Mouse (Mus musculus) frontal cortex, postnatal 25 days (tissue): ENCODE measurements around the gene Tmod2.
A peak's percentile ranks its signal among the peaks of the same experiment; 100 is the strongest.

Source experiments
- DNase-seq, 2 experiments: peaks; one replicate each; pipeline ENCODE4 v3.0.0; 2022; ENCODE audit warnings: low spot score in 2 of 2

Tmod2 gene

DNA sequence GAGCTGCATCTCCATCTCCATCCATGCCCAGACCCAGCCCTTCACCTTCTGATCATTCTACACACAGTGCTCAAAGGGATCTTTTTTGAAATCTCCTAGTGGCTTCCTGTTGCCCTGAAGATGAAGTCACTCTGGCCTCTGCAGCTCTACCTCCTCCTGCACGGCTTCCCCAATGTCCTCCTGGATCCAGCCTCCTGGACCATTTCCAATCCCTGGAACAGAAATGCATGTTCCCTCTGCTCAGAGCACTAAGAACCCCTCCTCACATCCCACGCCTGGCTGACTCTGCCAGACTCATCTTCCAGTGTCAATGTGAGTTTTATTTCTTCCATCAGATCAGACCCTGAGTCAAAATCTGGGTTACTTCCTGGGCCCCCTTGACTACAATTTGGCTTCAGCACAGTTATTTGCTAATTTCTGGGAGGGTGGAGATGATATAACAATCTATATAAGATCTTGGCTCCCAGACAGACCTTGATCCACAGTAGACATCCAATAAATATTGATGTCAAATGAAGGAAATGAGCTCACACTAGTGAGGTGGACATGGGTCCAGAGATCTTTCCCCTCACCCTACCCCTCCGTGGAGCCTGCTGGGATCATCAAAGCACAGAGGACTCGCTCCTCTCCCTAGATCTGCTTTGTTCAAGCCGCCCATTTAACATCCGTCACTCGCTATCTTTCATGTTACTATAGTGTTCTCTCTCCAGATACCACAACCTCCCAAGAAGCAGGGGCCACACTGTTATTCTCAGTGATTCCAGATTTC lies 10.8 kb downstream of the Tmod2 start:
- DNase-seq: no peak

DNA sequence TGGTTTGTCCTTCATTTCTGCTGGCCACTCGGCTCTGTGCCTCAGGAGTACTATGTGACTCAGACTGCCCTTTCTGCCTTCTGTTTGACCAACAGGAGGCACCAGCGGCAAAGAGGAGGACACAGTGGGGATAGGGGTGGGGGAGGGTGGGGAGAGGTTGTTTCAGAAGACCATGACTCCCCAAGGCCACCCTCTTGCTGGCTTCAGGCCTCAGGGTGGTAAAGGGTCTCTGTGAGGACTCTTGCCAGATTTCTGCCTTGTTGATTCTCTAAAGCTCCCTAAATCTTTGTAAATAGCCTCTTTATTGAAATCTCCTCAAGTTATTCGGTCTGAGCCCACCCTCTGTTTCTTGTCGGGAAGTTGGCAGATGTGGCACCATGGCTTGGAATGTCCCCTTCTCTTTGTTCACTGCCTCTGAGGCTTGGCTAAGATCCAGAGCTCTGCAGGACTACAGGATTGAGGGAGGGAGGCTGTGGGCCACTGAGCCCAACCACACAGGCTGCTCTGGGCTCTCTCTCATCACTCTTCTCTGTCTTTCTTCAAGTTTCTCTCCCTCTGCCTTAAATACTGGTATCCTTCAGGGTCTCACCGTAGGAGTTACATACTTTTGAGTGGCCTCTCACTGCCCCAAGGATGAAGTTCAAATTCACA lies 11.8 kb downstream of the Tmod2 start:
- DNase-seq: no peak

DNA sequence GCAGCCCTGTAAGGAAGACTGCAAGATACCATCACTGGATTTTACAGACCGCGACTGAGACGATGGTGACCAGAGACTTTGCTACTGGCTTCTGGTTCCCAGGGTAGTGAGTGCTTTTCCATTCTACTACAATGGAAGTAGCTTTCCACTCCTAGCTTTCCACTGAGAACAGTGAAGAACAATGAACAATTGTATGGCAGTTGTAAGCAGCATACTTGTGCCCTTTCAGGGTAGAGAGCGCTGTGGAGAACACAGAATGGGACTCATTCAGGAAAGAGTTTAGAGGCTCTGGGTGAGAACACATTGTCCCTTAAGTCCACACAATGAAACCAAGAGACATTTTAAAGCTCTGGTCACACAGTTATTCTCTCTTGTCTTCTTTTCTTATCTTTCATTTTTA lies 13.5 kb downstream of the Tmod2 start:
- no peak for DNase-seq

DNA sequence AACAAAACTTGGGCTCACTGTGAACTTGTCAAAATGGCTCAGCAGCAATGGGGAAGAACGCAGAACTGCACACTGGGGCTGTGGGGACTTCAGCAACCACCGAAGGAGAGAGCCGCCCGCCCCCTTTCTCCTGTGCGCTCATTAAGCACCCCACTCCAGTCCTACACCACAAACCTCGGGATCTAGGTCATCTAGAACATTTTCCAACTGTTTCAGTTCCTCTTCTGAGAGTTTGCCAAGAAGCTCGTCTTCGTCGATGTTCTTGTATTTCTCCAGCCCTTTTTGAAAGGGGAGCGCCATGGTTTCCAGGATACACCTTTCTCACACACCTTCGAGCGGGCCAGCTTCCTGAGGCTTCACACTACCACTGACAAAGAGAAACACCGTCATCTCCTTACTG lies 14.1 kb downstream of the Tmod2 start:
- no peak for DNase-seq

DNA sequence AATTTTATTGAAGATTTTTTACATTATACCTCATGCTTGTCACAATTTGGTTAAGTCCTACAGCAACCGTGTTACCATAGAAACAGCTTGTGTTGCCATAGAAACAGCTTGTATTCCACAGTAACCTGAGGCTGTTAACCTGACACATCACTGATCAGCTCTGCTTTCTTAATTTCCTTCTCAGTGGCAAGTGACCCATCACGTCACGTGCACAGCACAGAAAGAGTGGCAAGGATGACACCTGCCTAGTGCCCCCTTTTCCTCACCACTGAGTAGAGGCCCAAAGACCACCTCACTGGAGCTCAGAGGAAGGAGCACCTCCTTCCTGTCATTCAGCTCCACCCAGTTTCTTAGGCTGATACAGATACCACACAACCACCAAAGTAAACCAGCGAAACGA lies 17.6 kb downstream of the Tmod2 start:
- no peak for DNase-seq

DNA sequence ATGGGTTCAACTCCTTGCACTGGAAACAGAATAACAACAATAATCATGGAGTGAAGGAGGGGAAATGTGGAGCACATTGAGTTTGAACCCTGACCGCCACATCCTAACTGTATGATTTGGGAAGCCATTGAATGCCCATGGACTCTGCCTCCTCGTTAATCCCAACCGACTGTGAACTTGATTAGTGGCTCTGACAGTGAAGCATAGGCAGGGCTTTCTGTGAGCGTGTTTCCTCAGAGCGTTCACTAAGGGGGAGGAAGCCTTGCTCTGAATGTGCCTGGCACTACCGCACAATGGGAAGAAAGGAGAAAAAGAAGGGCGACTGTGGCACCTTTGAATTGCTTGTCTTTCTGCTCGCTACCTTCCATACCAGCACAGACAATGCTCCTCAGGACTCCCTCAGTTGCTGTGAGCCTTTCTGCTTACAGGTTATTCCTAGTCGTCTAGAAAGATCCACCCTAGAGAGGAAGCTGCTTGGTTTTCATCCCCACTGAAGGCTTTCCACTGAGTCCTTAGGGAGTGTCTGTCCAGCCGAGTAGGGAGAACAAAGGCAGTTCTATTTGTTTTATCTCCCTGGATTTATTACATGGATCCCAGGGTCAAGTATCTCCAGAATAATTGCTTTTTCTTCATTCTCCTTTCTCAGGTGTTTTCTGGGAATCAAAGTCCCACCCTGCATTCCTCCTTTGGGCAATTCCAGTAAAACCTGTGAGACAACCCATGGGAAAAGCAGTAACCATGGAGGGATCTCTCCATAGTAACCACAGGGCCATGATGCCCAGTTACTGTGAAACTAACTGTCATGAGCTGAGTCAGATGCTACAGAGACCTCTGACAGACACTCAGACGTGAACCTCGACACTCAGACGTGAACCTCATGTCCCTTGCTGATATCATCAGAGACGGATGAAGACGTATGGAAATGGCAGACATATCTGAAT lies 21.0 kb downstream of the Tmod2 start:
- DNase-seq: no peak

DNA sequence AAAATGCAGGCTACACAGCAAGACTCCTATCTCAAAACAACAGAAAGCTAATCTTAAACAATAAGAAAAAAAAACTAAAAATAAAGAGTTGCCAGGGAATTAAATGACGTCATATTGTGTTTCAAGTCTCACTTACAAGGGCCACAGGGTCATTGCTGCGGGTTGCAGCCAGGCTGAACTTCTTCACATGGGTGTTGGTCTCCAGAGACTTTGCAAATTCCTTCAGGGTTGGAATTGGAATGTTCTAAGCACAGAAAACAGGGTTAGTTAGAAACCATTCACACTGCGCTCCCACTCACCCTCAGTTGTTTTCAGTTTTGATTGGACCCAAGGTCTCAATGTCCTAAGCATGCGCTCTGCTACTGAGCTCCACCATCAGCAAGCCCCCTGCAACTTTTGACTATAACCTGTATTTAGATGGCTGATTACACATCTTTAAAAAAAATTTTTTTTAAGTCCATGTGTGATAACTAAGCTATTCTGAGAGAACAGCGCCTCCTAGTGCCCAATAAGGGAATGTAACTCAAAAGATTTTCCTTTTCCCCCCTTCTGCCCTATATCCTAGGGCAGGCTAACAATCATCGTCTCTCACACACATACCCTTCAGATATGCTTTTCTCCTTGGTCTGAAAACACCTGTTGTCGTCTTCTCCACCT lies 29.3 kb downstream of the Tmod2 start:
- DNase-seq: no peak

DNA sequence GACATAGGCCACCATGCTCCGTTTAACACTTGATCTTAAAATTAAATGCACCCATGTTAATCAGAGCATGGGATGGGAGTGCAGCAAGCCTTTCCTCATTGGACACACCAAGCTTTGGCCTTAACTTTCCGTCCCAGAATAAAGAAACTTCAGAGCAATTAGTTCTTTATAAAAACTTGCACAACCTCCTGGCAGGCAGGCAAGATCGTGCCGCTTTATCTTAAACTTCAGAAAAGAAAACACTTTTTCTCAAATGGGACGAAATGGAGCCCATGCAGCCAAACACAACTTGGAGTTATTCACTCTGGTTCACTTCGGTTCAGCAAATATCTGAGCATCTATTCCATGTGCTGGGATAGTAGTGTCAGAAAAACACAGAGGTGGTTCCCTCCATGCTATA lies 31.8 kb downstream of the Tmod2 start:
- no peak for DNase-seq

DNA sequence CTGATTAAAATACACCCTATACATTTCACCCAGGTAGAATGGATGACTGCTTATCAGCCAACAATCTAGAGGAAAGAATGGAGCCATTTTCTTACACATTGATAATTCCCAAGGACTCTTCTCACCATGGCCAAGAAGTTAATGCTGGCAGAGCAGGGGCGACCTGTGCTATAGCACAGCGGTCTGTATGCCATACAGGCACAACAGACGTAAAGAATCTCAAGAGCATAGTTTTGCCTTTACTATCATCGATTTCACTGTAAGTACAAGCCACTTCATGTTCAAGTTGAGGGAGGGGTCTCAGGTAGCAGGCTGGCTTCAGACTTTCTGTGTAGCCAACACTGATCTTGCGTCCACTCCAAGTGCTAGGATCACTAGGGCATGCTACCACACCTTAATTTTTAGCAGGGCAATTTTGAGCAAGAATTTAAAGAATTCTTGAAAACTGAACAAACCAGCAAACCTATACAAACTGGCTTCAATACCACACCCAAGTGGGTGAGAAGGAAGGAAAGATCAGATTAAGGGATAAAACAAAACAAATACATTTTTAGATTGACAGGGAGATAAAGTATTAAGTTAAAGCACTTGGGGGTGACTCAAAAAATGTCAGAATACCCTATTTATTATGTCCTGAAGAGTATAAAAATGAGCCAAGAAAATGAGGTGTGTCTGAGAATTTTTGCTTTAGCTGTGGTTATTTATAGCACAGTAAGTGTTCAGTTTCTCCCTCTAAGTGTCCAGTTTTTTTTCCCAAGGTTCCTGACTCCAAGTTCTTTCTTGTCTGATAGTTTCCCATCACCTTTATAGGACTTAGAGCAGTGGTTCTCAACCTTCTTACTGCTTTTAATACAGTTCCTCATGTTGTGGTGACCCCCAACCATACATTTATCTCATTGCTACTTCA lies 39.8 kb downstream of the Tmod2 start:
- no peak for DNase-seq

DNA sequence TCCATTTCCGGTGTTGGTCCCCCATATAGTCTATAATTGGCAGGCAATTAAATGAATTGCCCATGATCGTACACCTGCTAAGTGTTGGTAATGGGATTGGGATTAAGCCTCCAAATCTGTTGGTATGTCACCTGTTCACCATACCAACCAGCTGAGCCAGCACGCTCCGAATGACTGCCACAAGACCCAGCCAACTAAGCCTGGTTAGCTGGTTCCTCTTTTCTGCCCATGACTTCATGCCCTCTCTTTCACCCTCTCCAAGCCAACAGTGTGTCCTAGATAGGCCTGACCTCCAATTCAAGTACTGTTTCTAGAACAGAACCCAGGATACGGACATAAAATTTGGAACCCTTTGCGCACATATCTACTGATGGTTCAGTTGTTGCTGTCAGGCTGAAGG lies 42.7 kb downstream of the Tmod2 start:
- DNase-seq: no peak

DNA sequence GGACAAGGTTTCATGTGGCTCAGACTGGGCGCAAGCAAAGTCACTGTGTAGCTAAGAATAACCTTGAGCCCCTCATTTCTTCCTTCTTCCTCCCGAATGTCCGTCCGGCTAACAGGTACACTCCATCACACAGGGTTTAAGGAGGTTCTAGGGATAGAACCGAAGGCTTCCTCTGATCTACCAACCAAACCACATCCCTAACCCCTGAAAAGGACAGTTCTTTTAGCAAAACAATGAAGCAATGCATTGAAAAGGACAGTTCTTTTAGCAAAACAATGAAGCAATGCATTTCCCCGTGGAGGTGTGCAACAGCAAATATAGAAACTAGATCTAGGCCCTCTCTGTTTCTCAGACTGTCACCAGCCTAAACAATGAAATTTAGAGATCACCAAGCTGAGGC lies 46.2 kb downstream of the Tmod2 start:
- DNase-seq: no peak

DNA sequence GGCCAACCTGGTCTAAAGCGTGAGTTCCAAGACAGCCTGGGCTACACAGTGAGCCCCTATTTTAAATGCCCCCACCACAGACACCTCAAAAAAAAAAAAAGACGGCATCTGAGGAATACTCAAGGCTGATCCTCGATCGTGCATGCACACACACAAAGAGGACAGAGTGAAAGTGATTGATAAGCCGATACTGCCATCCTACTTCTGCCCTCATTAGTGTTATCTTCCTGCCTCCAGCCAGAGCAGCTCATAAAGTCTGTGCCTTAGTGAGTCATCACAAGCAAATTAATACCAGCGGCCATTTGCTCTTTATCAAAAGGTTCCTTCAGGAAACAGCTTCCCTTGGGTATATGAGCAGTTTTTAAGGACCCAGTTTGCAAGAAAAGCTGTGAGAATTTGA lies 47.5 kb downstream of the Tmod2 start:
- no peak for DNase-seq

DNA sequence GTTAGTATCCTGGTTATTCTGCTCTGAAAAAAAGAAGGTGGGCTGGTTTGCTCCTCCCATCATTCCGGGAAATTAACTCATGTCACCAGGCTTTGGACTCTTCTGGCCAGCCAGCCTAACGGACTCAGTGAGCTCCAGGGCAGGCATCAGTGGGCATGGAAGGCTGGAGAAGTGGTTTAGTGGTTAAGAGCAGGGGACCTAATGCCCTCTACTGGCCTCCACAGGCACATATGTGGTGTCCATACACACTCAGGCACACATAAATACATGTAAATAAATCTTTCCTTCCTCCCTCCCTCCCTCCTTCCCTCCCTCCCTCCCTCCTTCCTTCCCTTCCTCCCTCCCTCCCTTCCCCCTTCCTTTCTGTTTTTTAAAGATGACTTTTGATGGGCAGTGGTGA lies 47.9 kb downstream of the Tmod2 start:
- no peak for DNase-seq

DNA sequence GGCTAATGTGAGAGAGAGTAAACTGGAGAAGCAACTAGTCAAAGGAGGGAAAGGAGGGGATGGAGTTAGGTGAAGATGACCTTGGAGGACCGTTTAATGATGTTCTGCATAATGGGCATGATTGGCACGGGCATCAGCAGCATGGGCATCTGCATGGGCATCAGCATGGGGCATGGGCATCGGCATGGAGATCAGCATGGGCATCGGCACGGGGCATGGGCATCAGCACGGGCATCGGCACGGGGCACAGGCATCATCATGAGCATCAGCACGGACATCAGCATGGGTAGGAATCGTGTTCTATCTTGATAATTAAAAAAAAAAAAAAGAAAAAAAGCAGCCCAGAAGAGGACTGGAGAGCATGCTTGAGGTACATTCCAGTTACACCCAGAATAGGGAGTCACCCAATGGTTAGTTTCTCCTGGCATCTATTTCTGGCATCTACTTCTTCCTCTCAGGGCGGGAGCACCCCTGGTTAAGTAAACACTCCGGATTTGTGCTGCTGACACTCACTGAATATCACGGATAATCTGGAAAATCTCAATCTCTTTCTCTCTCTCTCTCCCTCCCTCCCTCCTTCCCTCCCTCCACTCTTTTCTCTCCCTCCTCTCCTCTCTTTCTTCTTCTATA lies 50.0 kb downstream of the Tmod2 start:
- DNase-seq: no peak

DNA sequence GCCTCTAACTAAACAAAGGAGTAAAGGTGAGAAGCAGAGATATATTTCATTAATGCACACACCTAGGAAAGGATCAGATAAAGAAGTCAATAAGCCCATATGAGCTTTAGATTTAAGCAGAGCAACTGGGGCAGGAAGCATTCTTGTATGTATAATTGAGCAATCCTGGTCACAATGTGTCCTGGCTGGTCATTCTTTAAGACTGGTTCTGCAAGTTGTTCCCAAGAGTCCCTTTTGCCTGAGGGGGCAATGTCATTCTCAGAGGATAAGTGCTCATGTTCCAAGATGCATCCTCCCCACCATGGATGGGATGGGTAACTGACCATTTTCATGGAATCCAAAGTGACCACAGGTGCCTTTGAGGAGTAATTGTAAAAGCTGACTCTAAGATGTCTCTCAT lies 50.8 kb downstream of the Tmod2 start:
- DNase-seq: no peak

DNA sequence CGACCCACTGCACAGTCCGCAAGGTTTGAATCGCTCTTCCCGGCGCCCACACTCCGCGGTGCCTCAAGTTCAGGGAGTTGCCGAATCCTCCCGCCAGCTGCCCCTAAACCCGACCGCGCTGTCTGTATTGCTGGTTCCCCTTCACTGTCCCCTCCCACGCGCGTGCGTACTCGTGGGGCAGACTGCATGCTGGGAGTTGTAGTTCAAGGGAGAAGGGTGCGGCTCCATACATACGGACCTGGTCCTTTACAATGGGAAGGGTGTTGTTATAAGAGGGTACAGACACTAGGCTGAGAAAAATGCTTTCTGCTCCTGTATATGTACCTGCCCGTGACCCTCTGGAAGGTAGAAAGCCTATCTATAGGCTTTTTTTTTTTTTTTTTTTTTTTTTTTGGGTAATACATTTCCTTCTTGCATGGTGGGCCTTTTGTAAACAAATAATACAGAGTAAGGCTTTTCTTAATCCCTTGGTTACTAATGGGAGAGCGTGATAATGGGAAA lies 51.6 kb downstream of the Tmod2 start, which contains the start of gene Tmod3:
TSS of gene Tmod3 (minus strand) at position 146 of the 501 bp plus-strand sequence.
- peak; percentile 81 to 90 for DNase-seq

DNA sequence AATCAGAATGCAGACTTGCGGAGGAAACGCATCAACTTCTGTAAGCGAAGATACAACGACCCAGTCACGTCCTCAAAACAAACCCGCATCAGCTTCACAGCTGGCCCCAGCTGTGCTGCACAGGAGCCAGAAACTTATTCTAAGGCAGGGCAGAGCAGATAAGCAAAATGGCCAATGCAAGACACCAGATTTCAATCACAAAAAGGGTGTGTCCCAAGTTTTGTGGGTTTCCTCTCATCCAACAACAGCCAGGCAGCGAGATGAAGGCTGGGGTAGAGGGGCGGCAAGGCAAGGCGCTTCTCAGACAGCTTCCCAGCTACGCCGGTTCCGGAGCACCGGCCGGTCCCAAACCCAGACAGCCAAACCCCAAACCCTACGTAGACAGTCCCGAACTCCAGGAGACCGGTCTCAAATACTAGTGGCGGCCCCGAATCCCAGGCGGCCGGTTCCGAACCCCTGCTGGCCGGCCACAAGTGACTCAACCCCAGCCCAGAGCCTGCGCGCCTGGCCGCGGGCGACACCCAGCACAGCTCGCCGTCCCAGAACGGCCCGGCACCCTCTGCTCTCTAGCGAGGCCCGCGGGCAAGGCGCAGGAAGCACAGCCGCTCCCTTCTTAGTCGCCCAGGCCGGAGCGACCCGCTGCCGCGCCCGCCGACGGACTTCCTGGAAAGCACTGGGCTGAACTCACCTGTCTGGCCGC lies 52.2 kb downstream of the Tmod2 start:
- peak in 1 of 2 experiments; percentile 29 for DNase-seq

DNA sequence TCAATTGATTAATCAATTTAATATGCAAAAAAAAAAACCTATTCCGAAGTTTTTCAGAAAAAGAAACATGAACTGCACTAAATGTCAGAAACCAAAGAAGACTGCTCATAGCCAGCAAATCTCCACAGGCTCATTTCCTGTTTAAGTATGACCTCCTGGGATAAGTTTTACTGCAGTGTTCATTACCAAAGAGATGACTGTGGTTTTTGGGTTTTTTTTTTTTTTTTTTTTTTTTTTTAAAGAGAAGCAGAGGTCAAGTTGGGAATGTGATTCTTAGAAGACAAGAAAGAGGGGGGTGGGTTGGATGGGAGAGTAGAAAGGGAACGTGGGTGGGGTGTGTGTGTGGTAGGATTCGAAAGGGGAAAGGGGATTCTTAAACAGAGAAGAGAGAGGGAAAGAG lies 52.8 kb downstream of the Tmod2 start:
- no peak for DNase-seq

DNA sequence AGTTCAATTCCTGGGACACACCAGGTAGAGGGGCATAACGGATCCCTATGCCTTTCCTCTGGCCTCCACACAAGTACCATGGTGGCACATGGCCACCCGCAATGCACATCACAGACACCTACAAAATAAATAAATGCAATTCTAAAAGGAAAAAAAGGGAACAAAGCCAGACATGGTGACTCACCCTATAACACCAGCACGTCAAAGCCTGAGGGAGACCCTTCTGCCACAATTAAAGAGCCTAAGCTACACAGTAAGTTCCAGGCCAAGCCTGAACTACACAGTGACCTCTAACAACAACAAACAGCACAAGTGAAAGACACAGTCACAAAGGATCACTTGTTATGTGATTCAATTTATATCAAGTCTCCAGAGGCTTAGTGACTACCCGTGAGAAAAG lies 57.4 kb downstream of the Tmod2 start:
- no peak for DNase-seq

DNA sequence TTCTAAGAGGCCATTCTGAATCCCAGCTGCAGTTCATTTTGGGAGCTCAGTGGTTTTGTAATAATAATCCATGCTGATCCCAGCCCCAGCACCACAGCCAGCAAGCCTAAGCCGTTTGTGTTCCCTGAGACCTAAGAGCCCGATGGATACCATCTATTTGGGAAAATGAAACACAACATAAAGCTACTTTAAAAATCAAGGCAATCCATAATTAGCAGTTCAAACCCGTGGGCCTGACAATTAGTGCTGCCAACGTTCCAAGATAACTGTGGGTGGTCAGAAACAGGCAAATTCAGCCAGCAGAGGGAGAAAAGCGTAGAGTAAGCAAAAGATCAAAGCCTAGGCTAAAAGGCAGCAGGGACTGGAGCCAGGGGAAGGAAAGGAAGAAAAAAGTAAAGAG lies 59.8 kb downstream of the Tmod2 start:
- no peak for DNase-seq
